Mouse (Mus musculus) bone marrow macrophage, adult 2 months (primary cell): ENCODE results near the gene Nr2e3.

Experiments used
- CTCF ChIP-seq: IDR thresholded peaks from 2 replicates; pipeline ENCODE4 v1.5.1; 2012; ENCODE audit warnings: low read depth, mild to moderate bottlenecking, low read length, moderate library complexity
- POLR2A ChIP-seq: IDR thresholded peaks from 2 replicates; pipeline ENCODE4 v1.6.1; 2012; ENCODE audit warnings: mild to moderate bottlenecking, low read depth, low read length, borderline replicate concordance

- TF ChIP-seq CTCF (no peak), POLR2A (no peak)
These were observed 21.9 kb downstream of the Nr2e3 start for GRCm38 (mm10) chr9:59938529-59938928.
